Mouse (Mus musculus) heart, embryonic 14.5 days (tissue): Measurements from ENCODE around the gene Proca1. TPM values are rescaled to one million over a fixed set of nuclear protein-coding genes. Genes with fewer than 3 reads are reported as not detected.

Source experiments
- ATAC-seq: fragments of 200-750 bp; cut with Nextera tagmentation; 2 replicates; pipeline ENCODE4 v1.8.0; 2017; ENCODE audit warnings: low read depth, moderate TSS enrichment; ENCODE audit not compliant: insufficient number of reproducible peaks, insufficient read depth, low FRiP score
- H3K27ac ChIP-seq, 2 experiments: fragments of 200-500 bp in 1 of 2; fragments of 300-500 bp in 1 of 2; sonication (generic) in 1 of 2; replicated peaks in 1 of 2; 2 replicates each; pipeline ENCODE4 v1.5.1; 2012 to 2014; ENCODE audit warnings: low read depth in 2 of 2, low read length in 2 of 2, control low read depth in 1 of 2, mild to moderate bottlenecking in 1 of 2, mixed read lengths in 1 of 2; ENCODE audit not compliant: control insufficient read depth in 1 of 2, insufficient read depth in 1 of 2
- H3K27me3 ChIP-seq: fragments of 300-500 bp; sonication (generic); 2 replicates; pipeline ENCODE4 v1.6.1; 2014; ENCODE audit warnings: mild to moderate bottlenecking, low read length, control low read depth; ENCODE audit not compliant: control insufficient read depth, insufficient read depth
- H3K36me3 ChIP-seq: fragments of 300-500 bp; sonication (generic); 2 replicates; pipeline ENCODE4 v1.6.1; 2014; ENCODE audit warnings: mild to moderate bottlenecking, control low read depth, low read length, mixed read lengths; ENCODE audit not compliant: control insufficient read depth, insufficient read depth
- H3K4me1 ChIP-seq, 2 experiments: fragments of 200-500 bp in 1 of 2; fragments of 300-500 bp in 1 of 2; sonication (generic) in 1 of 2; 2 replicates each; pipeline ENCODE4 v1.6.1; 2012 to 2014; ENCODE audit warnings: low read length in 2 of 2, control low read depth in 1 of 2, mixed read lengths in 1 of 2; ENCODE audit not compliant: control insufficient read depth in 2 of 2, insufficient read depth in 2 of 2
- H3K4me2 ChIP-seq: fragments of 300-500 bp; sonication (generic); 2 replicates; pipeline ENCODE4 v1.6.1; 2014; ENCODE audit warnings: mild to moderate bottlenecking, low read length
- H3K4me3 ChIP-seq, 2 experiments: fragments of 200-500 bp in 1 of 2; fragments of 300-500 bp in 1 of 2; sonication (generic) in 1 of 2; 2 replicates each; pipeline ENCODE4 v1.5.1; 2012 to 2014; ENCODE audit warnings: low read length in 2 of 2, mild to moderate bottlenecking in 2 of 2, control low read depth in 1 of 2, low read depth in 1 of 2, moderate library complexity in 1 of 2; ENCODE audit not compliant: control insufficient read depth in 1 of 2, insufficient read depth in 1 of 2
- H3K9ac ChIP-seq: fragments of 300-500 bp; sonication (generic); 2 replicates; pipeline ENCODE4 v1.6.1; 2014; ENCODE audit warnings: mild to moderate bottlenecking, low read length
- H3K9me3 ChIP-seq: fragments of 300-500 bp; sonication (generic); 2 replicates; pipeline ENCODE4 v1.6.1; 2016; ENCODE audit warnings: low read length, control low read depth; ENCODE audit not compliant: control insufficient read depth
- WGBS: fragments of 180-500 bp; shearing (Covaris S2); extraction: QIAGEN DNeasy Blood & Tissue Kit; methylation state at CpG from one replicate; pipeline ENCODE4 v1.1.7; 2014; 5-methylcytosine and 5-hydroxymethylcytosine counted together
- polyA plus RNA-seq: library from polyadenylated mRNA; unstranded; fragments of >200 nt; fragmentation: Nextera tagmentation; extraction: Ambion mirVana; gene quantifications from 2 replicates; pipeline ENCODE4 v1.2.1, GENCODE M21; 2014

Proca1 gene
- polyA plus RNA-seq, 1 experiment from 2014 or later, result 2.9 TPM

DNA sequence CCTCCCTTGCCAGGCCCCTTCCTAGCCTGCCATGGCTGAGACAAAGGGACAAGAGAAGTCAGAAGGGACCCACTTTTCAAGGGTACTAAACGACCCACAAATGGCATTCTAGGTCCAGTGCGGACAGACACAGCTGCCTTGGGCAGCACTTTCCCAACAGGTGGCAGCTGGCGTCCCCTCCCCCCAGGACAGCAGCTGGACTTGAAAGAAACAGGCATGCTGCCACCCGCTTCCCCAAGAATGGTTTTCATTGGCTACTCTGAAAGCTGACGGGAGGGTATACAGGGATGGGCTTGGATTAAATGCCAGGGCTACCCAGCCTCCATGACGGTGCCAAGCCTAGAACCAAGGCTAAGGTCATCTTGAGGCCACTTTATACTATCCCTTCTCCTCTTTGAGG lies 30.7 kb upstream of the Proca1 start:
- peaks cover 13 to 30% of the 10 kb centered on the region in 2 experiments; a peak in 3 of 4 replicates for H3K4me1 ChIP-seq
- no peaks in the 10 kb centered on the region for H3K27me3 ChIP-seq
- no peak for ATAC-seq
- H3K4me3 ChIP-seq, result no peak overlapping the region
- peak overlapping the region; percentile 93 for H3K4me2 ChIP-seq
- WGBS, result 75% methylated on average over 6 of the region's 6 CpGs
- H3K9me3 ChIP-seq, result no peaks in the 10 kb centered on the region
- H3K9ac ChIP-seq, result peak overlapping the region; percentile 97; the same call in 1 of the 2 replicates
- H3K27ac ChIP-seq, result no peak overlapping the region; a peak in 1 of 4 replicates
- peaks cover 50% of the 10 kb centered on the region for H3K36me3 ChIP-seq

DNA sequence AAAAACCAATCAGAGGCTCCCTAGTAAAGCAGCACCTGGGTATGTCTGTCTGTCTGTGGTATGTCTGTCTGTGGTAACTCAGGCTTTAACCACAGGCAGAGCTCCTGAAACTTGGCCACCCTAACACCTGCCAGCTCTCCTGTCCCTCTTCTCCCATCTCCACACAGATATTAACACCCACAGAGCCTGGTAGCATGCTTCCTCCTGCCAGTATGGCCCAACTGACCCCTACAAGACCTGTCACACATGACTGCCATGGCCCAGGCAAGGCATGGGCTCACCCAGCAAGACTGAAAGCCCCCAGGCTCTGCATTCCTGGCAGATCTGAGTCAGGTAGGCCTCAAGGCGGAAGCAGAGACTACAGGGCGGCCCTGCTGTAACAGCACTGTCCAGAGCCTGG lies 30.1 kb upstream of the Proca1 start:
- Histone ChIP-seq H3K4me1 (peaks cover 13 to 30% of the 10 kb centered on the region in 2 experiments; a peak in 3 of 4 replicates), H3K9me3 (no peaks in the 10 kb centered on the region), H3K36me3 (peaks cover 45% of the 10 kb centered on the region), H3K27me3 (no peaks in the 10 kb centered on the region), H3K27ac (peak overlapping the region; percentile 94 to 96; a peak in 3 of 4 replicates), H3K4me3 (peak overlapping the region; percentile 83 to 96), H3K4me2 (peak overlapping the region; percentile 93), H3K9ac (peak overlapping the region; percentile 97)
- 67% methylated on average over 2 of the region's 2 CpGs for WGBS
- no peak for ATAC-seq

DNA sequence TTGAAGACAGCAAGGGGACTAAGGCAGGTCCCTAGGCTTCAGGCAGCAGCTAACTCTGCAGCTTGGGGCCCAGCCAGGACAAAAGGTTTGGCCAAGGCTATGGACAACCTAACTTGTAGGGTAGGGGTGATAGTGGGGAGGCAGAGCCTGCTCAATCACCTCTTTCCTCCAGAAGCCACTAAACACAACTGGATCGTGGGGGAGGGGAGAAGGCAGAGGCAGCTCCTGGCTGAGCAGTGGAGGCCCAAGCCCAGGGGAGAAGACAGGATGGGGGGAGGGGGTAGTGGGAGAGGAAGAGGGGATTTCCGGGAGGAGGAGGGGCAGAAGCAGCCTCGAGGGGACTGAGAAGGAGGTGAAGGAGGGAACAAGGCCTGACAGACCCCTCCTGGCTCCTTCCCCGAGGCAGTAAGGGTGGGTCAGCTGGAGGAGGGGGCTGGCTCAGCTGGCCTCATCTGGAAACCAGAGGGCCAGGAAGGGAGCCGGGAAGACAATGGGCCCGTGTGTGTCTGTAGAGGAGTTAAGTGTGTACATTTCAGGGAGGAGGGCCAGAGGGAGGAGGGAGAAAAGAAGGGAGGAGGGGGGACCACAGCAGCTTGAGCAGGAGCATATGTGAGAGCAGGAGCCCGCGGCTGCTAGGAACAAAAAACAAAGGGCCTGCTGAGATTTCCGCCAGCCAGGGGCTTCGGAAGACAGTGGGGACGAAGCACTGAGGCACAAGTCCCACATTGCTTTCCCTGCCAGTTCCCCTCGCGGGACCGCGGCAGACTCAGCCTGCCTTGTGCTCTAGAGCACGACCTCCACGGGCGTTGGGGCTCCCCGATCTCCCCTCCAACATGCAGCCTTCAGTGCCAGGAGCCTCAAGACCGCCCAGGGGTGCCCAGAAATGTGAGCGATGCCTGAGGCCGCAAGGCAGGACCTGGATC lies 29.2 kb upstream of the Proca1 start:
- Histone ChIP-seq H3K4me3 (peak overlapping the region; percentile 83 to 96), H3K9ac (peak overlapping the region; percentile 97), H3K4me1 (peaks cover 13 to 30% of the 10 kb centered on the region in 2 experiments; a peak in 3 of 4 replicates), H3K27me3 (no peaks in the 10 kb centered on the region), H3K9me3 (no peaks in the 10 kb centered on the region), H3K27ac (peak overlapping the region; percentile 94 to 96), H3K36me3 (peaks cover 36% of the 10 kb centered on the region), H3K4me2 (peak overlapping the region; percentile 93)
- ATAC-seq, result peak; percentile 64
- WGBS, result under 1% methylated on average over 22 of the region's 22 CpGs

DNA sequence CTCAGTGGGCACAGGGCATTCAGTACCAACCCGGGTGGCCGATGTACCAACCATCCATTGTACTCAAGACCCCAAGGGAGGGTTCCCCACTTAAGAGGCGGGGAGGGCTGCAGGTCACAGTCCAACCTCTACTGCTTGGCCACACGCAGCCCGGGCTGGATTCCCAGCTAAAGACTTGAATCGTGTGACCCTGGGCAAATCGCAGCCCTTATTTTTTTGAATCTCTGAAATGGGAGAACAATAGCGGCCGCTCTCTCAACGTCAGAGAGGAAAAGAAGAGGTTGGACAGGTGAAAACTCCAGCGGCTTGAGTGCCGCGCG lies 28.6 kb upstream of the Proca1 start:
- H3K4me2 ChIP-seq, result peak overlapping the region; percentile 93
- peak overlapping the region; percentile 97 for H3K9ac ChIP-seq
- peak overlapping the region; percentile 83 to 96 for H3K4me3 ChIP-seq
- H3K36me3 ChIP-seq, result peaks cover 30% of the 10 kb centered on the region
- peak overlapping the region; percentile 94 to 96 for H3K27ac ChIP-seq
- ATAC-seq, result no peak
- H3K27me3 ChIP-seq, result no peaks in the 10 kb centered on the region
- under 1% methylated on average over 14 of the region's 14 CpGs for WGBS
- peaks cover 16 to 30% of the 10 kb centered on the region in 2 experiments; a peak in 3 of 4 replicates for H3K4me1 ChIP-seq
- no peaks in the 10 kb centered on the region for H3K9me3 ChIP-seq

DNA sequence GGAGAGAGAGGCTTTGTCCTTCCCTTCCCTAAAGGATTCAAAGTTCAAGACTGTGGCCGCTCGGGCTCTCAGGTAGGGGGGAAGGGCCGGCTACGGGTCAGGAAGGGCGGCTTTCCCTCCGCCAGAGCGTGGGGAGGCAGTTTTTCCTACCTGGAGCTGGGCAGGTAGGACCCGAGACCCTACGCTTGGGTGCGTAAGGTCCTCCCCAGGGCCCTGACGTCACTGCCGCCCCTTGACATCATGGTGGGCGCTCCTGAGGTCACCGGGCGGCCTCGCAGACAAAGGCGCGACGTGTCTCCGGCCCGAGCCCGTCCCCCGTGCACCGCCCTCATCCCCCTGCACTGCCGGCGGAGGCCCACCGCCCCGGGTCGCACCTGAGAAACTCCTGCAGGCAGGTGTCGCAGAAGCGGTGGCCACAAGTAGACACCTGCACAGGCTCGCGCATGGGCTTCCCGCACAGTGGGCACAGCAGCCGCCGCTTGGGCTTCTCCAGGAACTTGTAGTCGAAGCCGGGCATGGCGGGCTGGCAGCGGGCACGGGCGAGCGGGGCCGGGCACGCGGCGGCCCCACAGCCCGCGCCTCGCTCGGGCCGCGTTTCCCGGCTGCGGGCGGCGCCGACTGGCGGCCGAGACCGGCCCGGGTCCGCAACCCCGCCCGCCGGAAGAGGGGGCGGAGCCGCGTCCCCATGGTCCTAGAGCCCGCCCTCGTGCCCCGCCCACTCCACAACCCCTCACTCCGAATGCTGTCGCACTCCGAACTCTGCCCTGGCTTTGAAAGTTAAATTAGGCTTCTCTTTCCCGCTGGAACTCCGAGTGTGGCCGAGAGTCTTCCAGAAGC lies 28.1 kb upstream of the Proca1 start, which contains the start of gene Traf4:
Traf4 (minus strand) TSS at position 666 of the 837 bp plus-strand sequence.
- peak; percentile 83 for ATAC-seq
- Histone ChIP-seq H3K4me2 (peak within 1 kb of the TSS; percentile 93), H3K9me3 (no peaks in the 10 kb centered on the region), H3K4me1 (peaks cover 16 to 30% of the 10 kb centered on the region in 2 experiments; a peak in 3 of 4 replicates), H3K9ac (peak within 1 kb of the TSS; percentile 97), H3K27ac (peak within 1 kb of the TSS; percentile 94 to 96), H3K4me3 (peak within 1 kb of the TSS; percentile 83 to 96), H3K36me3 (peaks cover 25% of the 10 kb centered on the region), H3K27me3 (no peaks in the 10 kb centered on the region)
- under 1% methylated on average over 56 of the region's 78 CpGs for WGBS

DNA sequence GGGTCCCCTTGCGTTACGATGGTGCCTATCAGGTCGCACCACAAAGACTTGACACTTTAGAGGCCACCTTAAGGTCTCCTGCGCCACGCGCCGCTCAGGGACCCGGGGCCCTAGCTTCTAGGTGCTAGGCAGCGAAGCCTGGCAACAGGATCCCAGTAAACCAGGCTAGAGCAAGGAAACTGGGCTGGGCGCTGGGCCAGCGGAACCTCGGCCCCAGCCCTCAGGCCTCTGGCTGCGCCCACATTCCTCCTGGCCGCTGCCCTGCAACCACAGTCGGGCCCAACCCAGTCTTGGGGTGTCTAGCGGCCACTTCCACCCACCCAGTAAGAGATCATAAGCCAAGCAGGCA lies 27.5 kb upstream of the Proca1 start:
- peaks cover 16 to 30% of the 10 kb centered on the region in 2 experiments; a peak in 3 of 4 replicates for H3K4me1 ChIP-seq
- peak overlapping the region; percentile 83 to 96 for H3K4me3 ChIP-seq
- H3K27me3 ChIP-seq, result no peaks in the 10 kb centered on the region
- peak overlapping the region; percentile 72 to 96 for H3K27ac ChIP-seq
- peak overlapping the region; percentile 93 for H3K4me2 ChIP-seq
- peak; percentile 8; the same call in 1 of the 2 replicates for ATAC-seq
- no peaks in the 10 kb centered on the region for H3K9me3 ChIP-seq
- peak overlapping the region; percentile 97 for H3K9ac ChIP-seq
- peaks cover 19% of the 10 kb centered on the region for H3K36me3 ChIP-seq
- WGBS, result 6% methylated on average over 16 of the region's 16 CpGs

DNA sequence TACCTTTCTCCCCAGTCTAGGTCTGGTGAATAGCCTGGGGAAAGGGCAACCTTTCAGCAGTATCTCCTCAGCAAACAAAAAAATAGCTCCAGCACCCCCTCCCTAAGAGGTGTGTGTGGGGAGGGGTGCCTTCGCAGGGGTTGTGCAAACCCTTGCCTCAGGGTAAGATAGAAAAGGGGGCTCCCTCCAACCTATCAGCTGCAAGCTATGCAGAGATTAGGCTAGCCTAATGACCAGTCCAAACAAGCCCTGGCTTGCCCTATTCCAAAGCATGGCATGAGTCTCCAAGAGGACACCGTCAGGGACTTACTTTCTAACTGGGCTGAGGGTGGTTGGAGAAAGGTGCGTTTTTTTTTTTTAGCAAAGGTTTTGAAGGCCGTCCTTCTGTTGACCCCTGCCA lies 27.0 kb upstream of the Proca1 start:
- no peak for ATAC-seq
- WGBS, result 43% methylated on average over 4 of the region's 4 CpGs

More for the DNA sequence above, 27.0 kb upstream of the Proca1 start:
- Histone ChIP-seq H3K4me2 (peak overlapping the region; percentile 93), H3K27ac (peak overlapping the region; percentile 72 to 96), H3K4me3 (peak overlapping the region in 1 of 2 experiments; percentile 96; a peak in 3 of 4 replicates), H3K9me3 (no peaks in the 10 kb centered on the region), H3K27me3 (no peaks in the 10 kb centered on the region), H3K4me1 (peaks cover 16 to 30% of the 10 kb centered on the region in 2 experiments; a peak in 3 of 4 replicates), H3K9ac (peak overlapping the region; percentile 97), H3K36me3 (peaks cover 14% of the 10 kb centered on the region)
